Mouse (Mus musculus) neural tube, embryonic 12.5 days (tissue): ENCODE data around the gene Cerk. TPM values are rescaled to one million over a fixed set of nuclear protein-coding genes. Genes with fewer than 3 reads are reported as not detected.
"Not testable (repeated sequence)": the region's sequence is repeated elsewhere in the genome, so short reads cannot be mapped to it uniquely, and the experiment has no call there.

Experiments used
- ATAC-seq: fragments of 200-750 bp; cut with Nextera tagmentation; 2 replicates; pipeline ENCODE4 v1.8.0; 2017; ENCODE audit warnings: low read depth, mild to moderate bottlenecking, moderate TSS enrichment, moderate library complexity; ENCODE audit not compliant: low FRiP score
- H3K27ac ChIP-seq: fragments of 300-500 bp; sonication (generic); 2 replicates; pipeline ENCODE4 v1.5.1; 2016
- H3K27me3 ChIP-seq: fragments of 300-500 bp; sonication (generic); replicated peaks from 2 replicates; pipeline ENCODE4 v1.6.1; 2016; ENCODE audit warnings: mild to moderate bottlenecking
- H3K36me3 ChIP-seq: fragments of 300-500 bp; sonication (generic); 2 replicates; pipeline ENCODE4 v1.6.1; 2016; ENCODE audit warnings: mild to moderate bottlenecking
- H3K4me1 ChIP-seq: fragments of 300-500 bp; sonication (generic); 2 replicates; pipeline ENCODE4 v1.6.1; 2016
- H3K4me2 ChIP-seq: fragments of 300-500 bp; sonication (generic); replicated peaks from 2 replicates; pipeline ENCODE4 v1.6.1; 2016; ENCODE audit warnings: mild to moderate bottlenecking
- H3K4me3 ChIP-seq: fragments of 300-500 bp; sonication (generic); 2 replicates; pipeline ENCODE4 v1.5.1; 2016
- H3K9ac ChIP-seq: fragments of 300-500 bp; sonication (generic); 2 replicates; pipeline ENCODE4 v1.6.1; 2016; ENCODE audit warnings: mild to moderate bottlenecking
- H3K9me3 ChIP-seq: fragments of 300-500 bp; sonication (generic); 2 replicates; pipeline ENCODE4 v1.6.1; 2016; ENCODE audit warnings: mild to moderate bottlenecking
- WGBS: fragments of 180-500 bp; shearing (Covaris S2); methylation state at CpG from one replicate; pipeline ENCODE4 v1.1.7; 2016; 5-methylcytosine and 5-hydroxymethylcytosine counted together
- polyA plus RNA-seq: library from polyadenylated mRNA; unstranded; fragments of >200 nt; fragmentation: Nextera tagmentation; extraction: Ambion mirVana; gene quantifications from 2 replicates; pipeline ENCODE4 v1.2.1, GENCODE M21; 2016

The Cerk gene
- polyA plus RNA-seq, 1 experiment from 2014 or later, result 33.4 TPM

GRCm38 (mm10) chr15:86104401-86105344 lies 81.3 kb downstream of the Cerk start:
- H3K4me1 ChIP-seq, result peaks cover 3% of the 10 kb centered on the region; the same call in 1 of the 2 replicates
- no peaks in the 10 kb centered on the region for H3K9me3 ChIP-seq
- H3K27me3 ChIP-seq, result no peaks in the 10 kb centered on the region
- no peak overlapping the region for H3K9ac ChIP-seq
- no peak overlapping the region for H3K27ac ChIP-seq
- ATAC-seq, result no peak
- no peak overlapping the region for H3K4me2 ChIP-seq
- peaks cover 26% of the 10 kb centered on the region for H3K36me3 ChIP-seq
- 94% methylated on average over 19 of the region's 19 CpGs for WGBS
- H3K4me3 ChIP-seq, result no peak overlapping the region

- Histone ChIP-seq H3K36me3 (peaks cover 26% of the 10 kb centered on the region), H3K27ac (no peak overlapping the region), H3K9ac (no peak overlapping the region), H3K4me3 (no peak overlapping the region), H3K4me2 (no peak overlapping the region), H3K27me3 (no peaks in the 10 kb centered on the region), H3K4me1 (peaks cover 3% of the 10 kb centered on the region; the same call in 1 of the 2 replicates), H3K9me3 (no peaks in the 10 kb centered on the region)
- WGBS, result 91% methylated on average over 15 of the region's 15 CpGs
- no peak for ATAC-seq
Observed at GRCm38 (mm10) chr15:86102308-86102707, 83.6 kb downstream of the Cerk start.

- peaks cover 3% of the 10 kb centered on the region; the same call in 1 of the 2 replicates for H3K4me1 ChIP-seq
- H3K4me3 ChIP-seq, result no peak overlapping the region
- H3K9ac ChIP-seq, result no peak overlapping the region
- H3K36me3 ChIP-seq, result peaks cover 26% of the 10 kb centered on the region
- H3K27ac ChIP-seq, result no peak overlapping the region
- ATAC-seq, result no peak
- H3K4me2 ChIP-seq, result no peak overlapping the region
- 85% methylated on average over 9 of the region's 9 CpGs for WGBS
- H3K27me3 ChIP-seq, result no peaks in the 10 kb centered on the region
- no peaks in the 10 kb centered on the region for H3K9me3 ChIP-seq
Observed at GRCm38 (mm10) chr15:86101585-86101984, 84.4 kb downstream of the Cerk start.

GRCm38 (mm10) chr15:86097871-86098270 lies 88.1 kb downstream of the Cerk start:
- no peak overlapping the region for H3K9ac ChIP-seq
- 63% methylated on average over 2 of the region's 2 CpGs for WGBS
- H3K4me3 ChIP-seq, result no peak overlapping the region
- H3K27ac ChIP-seq, result no peak overlapping the region
- H3K4me1 ChIP-seq, result no peaks in the 10 kb centered on the region
- no peaks in the 10 kb centered on the region for H3K27me3 ChIP-seq
- ATAC-seq, result no peak
- H3K36me3 ChIP-seq, result peaks cover 21% of the 10 kb centered on the region
- no peak overlapping the region for H3K4me2 ChIP-seq
- no peaks in the 10 kb centered on the region for H3K9me3 ChIP-seq

GRCm38 (mm10) chr15:86096604-86097020 lies 89.3 kb downstream of the Cerk start:
- not testable (repeated sequence) for H3K4me1 ChIP-seq, H3K4me3 ChIP-seq, H3K27ac ChIP-seq, ATAC-seq, H3K4me2 ChIP-seq, H3K9me3 ChIP-seq, H3K9ac ChIP-seq, H3K27me3 ChIP-seq
- 94% methylated on average over 5 of the region's 5 CpGs for WGBS
- peaks cover 17% of the 10 kb centered on the region for H3K36me3 ChIP-seq

- ATAC-seq, result no peak
- no peak overlapping the region for H3K9ac ChIP-seq
- WGBS, result 89% methylated on average over 17 of the region's 17 CpGs
- H3K27ac ChIP-seq, result no peak overlapping the region
- no peak overlapping the region for H3K4me3 ChIP-seq
- no peaks in the 10 kb centered on the region for H3K9me3 ChIP-seq
- H3K36me3 ChIP-seq, result peaks cover 12% of the 10 kb centered on the region
- H3K4me1 ChIP-seq, result peaks cover 12% of the 10 kb centered on the region
- no peak overlapping the region for H3K4me2 ChIP-seq
- H3K27me3 ChIP-seq, result no peaks in the 10 kb centered on the region
Observed at GRCm38 (mm10) chr15:86095722-86096603, 90.0 kb downstream of the Cerk start.

- H3K9ac ChIP-seq, result no peak overlapping the region
- ATAC-seq, result no peak
- H3K4me2 ChIP-seq, result no peak overlapping the region
- no peak overlapping the region for H3K27ac ChIP-seq
- H3K4me3 ChIP-seq, result no peak overlapping the region
- no peaks in the 10 kb centered on the region for H3K9me3 ChIP-seq
- peaks cover 8% of the 10 kb centered on the region; the same call in 1 of the 2 replicates for H3K36me3 ChIP-seq
- H3K4me1 ChIP-seq, result peaks cover 25% of the 10 kb centered on the region
- H3K27me3 ChIP-seq, result no peaks in the 10 kb centered on the region
- WGBS, result 83% methylated on average over 10 of the region's 10 CpGs
Observed at GRCm38 (mm10) chr15:86094324-86095121, 91.4 kb downstream of the Cerk start.

GRCm38 (mm10) chr15:86093236-86093635 lies 92.7 kb downstream of the Cerk start:
- Histone ChIP-seq H3K27me3 (no peaks in the 10 kb centered on the region), H3K4me1 (peaks cover 33% of the 10 kb centered on the region), H3K36me3 (peaks cover 8% of the 10 kb centered on the region; the same call in 1 of the 2 replicates), H3K9me3 (no peaks in the 10 kb centered on the region), H3K27ac (no peak overlapping the region), H3K4me2 (no peak overlapping the region), H3K9ac (no peak overlapping the region), H3K4me3 (no peak overlapping the region)
- 93% methylated on average over 1 of the region's 1 CpGs for WGBS
- ATAC-seq, result no peak

GRCm38 (mm10) chr15:86091998-86092670 lies 93.8 kb downstream of the Cerk start:
- Histone ChIP-seq H3K4me2 (no peak overlapping the region), H3K27me3 (no peaks in the 10 kb centered on the region), H3K9ac (no peak overlapping the region), H3K27ac (no peak overlapping the region), H3K36me3 (peaks cover 8% of the 10 kb centered on the region; the same call in 1 of the 2 replicates), H3K4me3 (no peak overlapping the region), H3K9me3 (no peaks in the 10 kb centered on the region), H3K4me1 (peaks cover 44% of the 10 kb centered on the region)
- no peak for ATAC-seq
- 89% methylated on average over 12 of the region's 12 CpGs for WGBS

GRCm38 (mm10) chr15:86091201-86091997 lies 94.5 kb downstream of the Cerk start:
- WGBS, result 89% methylated on average over 23 of the region's 23 CpGs
- H3K4me2 ChIP-seq, result no peak overlapping the region
- no peak overlapping the region for H3K9ac ChIP-seq
- peaks cover 51% of the 10 kb centered on the region for H3K4me1 ChIP-seq
- H3K4me3 ChIP-seq, result no peak overlapping the region
- H3K27me3 ChIP-seq, result no peaks in the 10 kb centered on the region
- no peak overlapping the region for H3K27ac ChIP-seq
- H3K36me3 ChIP-seq, result peaks cover 6% of the 10 kb centered on the region; the same call in 1 of the 2 replicates
- no peaks in the 10 kb centered on the region for H3K9me3 ChIP-seq
- no peak for ATAC-seq
